Mouse (Mus musculus) spleen, adult 12 weeks (tissue): ENCODE measurements around the gene Nlrp10.

ENCODE experiments used
- DNase-seq: peaks from one replicate; pipeline ENCODE4 v3.0.0; 2022; ENCODE audit warnings: low spot score

Gene Nlrp10

GRCm38 (mm10) chr7:108894320-108894719 lies 35.7 kb downstream of the Nlrp10 start, which contains the start of gene Olfr519:
Gene Olfr519, minus strand, starts transcription at chr7:108894420.
- no peak for DNase-seq

GRCm38 (mm10) chr7:108884906-108885305 lies 45.1 kb downstream of the Nlrp10 start, which contains the start of gene Olfr518:
Gene Olfr518, minus strand, starts transcription at chr7:108885006.
- no peak for DNase-seq

DNA sequence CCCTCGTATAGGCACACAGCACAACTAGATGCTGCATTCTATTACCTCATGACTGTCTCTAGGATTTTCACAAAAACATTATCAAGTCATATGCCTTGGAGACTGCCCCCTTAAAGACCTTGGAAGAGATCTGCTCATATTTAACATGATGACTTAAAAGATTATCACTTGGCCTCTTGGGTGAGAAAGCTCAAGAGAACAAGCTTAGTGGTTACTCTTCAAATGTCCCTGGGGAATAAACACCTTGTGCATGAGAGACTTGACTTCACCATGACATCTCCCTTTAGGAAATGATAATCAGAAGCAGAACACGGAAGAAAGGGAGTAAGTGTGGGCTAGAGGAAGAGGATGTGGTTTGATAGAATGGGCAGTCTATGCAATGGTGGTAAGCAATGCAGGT lies 57.7 kb downstream of the Nlrp10 start, which contains the start of gene Olfr517:
Olfr517 (minus strand) TSS at position 101 of the 400 bp plus-strand sequence.
- no peak for DNase-seq
